Mouse (Mus musculus) c-Kit-positive CD71-negative TER-119-negative erythroid progenitor cells, embryonic 14.5 days (primary cell): ENCODE measurements at regions not wholly inside any gene's neighbourhood (a gene's known extent, or its start where the extent isn't known, plus 50 kb on each side); places are given as distances from the start of the nearest gene placed in this dataset.

Source experiments
- DNase-seq: peaks from one replicate; pipeline ENCODE4 v3.0.0-alpha.2; 2013; ENCODE audit warnings: low read depth

DNA sequence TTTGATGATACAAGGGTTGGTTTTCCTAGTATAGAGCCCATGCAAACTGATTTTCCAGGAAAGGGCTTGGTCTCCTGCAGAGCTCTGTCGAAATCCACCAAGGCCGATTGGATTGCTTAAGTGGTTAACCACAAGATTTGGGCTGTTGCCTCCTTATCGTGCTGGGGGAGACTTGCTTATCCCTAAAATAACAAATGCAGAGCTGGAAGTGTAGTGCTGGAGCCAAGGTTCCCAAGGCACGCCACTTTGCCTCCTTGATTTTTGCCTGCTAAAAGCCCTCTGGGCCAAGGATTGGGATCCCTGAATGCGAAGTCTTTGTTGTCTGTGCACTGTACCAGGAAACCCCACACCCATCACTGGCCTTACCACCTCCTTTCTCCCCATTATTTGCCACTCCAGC, 52.8 kb upstream of the Tmem178 start:
- DNase-seq = no peak

DNA sequence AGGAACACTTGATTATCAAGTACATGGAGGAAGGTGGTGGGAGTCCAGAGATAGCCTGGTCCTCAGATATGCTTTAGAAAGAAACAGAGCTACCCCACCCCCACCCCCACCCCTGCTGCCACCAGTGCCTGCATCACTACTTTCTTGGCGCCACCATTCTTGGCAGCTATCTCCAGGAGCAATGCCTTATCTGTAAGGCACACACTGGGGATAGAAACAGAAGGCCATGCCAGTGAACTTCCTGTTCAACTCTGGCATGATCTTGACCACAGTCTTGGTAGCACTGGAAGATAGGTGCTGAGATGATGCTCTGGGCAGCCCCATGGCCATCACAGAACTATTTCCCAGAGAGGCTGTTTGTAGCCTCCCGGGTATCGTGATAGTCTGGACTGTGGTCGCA, 55.3 kb upstream of the Tmem178 start:
- DNase-seq = no peak

- no peak for DNase-seq
Observed at GRCm38 (mm10) chr17:80887749-80888119, 56.7 kb upstream of the Tmem178 start.

DNA sequence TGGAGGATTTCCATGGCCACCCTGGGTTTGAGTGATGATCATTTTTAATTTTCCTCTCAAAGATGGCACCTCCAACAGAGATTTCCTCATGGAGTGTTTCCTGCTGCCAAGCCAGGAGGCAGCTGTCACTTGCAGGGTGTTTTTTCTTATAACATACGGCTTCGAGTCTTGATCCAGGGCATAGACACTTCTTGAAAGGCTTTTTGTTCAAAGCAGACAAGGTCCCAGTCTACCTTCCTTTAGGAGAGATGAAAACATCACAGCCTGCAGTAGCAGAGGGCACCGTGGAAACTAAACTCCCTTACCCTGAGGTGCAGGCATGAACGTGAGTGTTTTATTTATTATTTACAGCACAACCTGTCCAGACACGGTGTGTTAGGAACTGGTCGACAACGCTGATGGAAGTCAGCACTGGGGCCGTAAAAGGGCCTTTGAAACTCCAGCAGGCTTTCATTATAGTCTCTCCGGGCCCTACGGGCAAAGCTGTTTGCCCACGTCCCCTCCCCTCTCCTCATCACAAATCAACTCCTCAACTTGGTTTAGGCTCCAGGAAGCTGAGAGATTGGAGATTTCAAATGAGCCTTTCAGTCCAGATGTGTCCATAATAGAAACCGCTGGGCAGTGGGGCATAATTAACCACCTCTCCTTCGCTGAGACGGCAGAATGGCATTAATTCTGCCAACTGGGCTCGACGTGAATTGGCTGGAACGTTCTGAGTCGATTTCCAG, 57.2 kb upstream of the Tmem178 start:
- DNase-seq = no peak

- DNase-seq = no peak
Observed at GRCm38 (mm10) chr17:80886211-80886701, 58.2 kb upstream of the Tmem178 start.

DNA sequence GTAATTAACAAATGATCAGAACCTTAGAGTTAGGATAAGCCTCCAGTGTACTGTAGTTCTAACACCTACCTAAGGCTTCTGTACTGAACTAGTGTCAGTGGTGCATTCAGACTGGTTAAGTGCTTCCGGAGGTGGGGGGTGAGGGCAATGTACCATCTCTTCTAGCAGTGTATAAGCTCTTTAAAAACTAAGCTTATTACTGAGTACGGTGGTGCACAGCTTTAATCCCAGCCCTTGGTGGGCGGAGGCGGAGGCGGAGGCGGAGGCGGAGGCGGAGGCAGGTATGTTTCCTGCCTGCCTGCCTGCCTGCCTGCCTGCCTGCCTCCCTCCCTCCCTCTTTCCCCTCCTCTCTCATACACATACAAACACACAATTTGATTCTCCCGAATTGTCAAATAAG, 58.7 kb upstream of the Tmem178 start:
- DNase-seq = no peak

- no peak for DNase-seq
Observed at GRCm38 (mm10) chr17:80884886-80885285, 59.5 kb upstream of the Tmem178 start.

GRCm38 (mm10) chr17:80882476-80882875, 62.0 kb upstream of the Tmem178 start:
- DNase-seq = no peak

DNA sequence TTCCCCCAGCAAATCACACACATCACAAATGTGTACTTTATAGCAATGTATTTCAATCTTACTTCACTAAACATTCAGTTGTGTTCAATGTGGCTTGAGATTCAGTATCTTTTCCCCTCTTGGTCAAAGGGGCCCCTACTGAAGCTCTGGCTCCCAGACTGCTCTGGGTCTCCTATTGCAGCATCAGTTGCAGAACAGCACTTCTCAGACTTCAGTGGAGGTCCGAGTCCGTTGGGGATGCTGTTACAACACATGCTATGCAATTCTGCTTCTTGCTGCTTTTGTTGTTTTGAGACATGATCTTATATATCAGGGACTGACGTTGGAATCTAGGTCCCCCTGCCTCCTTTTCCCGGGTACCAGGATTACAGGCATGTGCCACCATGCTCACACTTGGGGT, 64.1 kb upstream of the Tmem178 start:
- DNase-seq = no peak

DNA sequence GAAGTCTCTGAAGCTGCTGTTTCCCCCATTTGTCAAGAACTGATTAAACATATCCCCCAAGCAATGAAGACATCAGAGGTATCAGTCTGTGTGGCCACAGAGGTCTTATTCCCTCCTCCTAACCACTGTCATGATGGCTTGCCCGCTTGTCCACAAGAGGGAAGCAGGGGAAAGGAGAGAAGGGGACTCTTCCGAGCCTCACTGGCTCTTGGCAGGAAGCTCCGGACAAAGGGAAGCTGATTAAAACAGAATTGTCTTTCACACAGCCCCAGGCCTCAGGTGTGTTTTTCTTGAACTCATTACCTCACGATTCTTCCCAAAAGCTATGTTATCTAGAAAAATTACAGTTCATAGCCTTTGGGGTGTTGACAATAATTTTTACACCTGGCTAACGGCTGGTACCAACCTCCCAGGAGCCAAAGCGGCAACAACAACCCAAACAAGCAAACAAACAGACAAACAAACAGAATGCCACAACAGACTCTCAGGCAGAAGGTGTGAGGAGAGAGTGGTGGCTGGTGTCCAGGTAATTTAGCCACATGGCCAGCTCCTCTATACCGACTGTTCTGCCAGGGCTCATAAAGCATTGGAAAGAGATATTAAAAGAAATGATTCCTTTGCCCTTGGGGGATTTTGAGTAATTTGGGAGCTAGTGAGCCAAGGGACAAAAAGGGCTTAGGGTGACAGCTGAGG, 68.9 kb upstream of the Tmem178 start:
- no peak for DNase-seq

DNA sequence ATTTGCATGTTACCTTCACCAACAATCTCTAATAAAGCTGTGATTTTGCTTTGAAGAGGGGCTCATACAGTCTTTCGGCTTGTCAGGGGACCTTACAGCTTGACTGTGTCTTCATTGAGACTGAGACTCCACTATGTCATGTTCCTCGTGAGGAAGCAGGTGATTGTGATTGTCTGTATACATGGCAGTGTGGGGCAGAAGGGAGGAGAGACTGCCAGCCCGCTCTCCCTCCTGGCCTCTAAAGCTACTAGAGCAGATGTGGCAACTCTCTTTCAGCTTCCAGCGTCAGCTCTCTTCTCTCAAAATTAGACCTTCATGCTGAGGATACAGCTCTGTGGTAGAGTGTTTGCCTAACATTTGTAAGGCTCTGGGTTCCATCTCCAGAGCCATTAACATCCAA, 73.5 kb upstream of the Tmem178 start:
- DNase-seq = no peak

DNA sequence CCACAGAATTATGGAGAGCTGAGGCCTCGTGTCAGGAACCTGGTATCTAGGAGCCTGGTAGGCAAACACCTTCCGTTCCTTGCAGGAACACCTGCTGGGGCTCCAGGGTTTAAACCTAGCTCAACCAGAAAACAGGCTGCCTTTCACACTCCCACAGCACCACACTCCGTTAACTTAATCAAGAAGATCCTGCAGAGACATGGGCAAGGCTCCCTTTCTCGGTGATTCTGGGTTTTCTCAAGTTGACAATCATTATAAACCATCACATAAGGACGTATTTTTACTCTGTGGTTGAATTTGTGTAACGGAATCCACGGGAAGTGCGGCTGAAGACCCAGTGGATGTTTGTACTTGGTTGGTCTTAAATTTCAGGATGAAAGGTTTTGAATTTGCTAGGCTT, 82.1 kb upstream of the Tmem178 start:
- DNase-seq = no peak

DNA sequence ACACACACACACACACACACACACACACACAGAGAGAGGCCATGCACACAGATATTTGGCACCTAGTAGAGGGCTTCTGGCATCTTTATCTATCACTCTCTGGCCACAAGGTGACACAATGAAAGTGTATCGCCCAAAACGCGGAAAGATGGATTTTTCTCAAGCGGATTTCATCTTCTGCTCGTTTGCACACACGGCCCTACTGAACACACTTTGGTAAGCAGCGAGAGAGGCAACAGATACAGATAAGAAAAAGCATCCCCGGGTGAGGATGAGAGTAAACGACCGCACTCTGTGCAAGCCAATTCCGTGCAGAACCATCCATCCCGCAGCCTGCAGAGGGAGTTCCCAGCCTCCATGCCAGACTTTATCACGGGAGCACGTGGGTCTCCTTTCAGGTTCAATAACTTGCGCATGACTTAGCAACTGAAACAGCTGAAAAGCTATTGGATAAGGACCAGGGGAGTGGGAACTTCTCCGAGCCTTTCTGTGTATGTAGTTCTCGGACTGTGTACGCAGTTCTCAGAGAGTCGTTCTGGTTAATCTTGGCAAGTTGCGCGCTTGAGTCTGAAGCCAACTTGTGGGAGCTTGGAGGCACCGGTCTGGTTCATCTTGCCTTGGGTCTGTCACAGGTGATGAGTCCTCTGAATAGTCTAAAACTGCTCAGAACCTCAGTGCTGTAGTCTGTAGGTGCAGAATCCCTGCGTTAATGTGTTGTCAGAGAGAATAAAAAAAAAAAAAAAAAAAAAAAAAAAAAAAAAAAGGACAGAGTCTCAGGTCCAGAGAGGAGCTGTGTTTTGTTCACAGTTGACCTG, 97.2 kb upstream of the Tmem178 start:
- DNase-seq = no peak

DNA sequence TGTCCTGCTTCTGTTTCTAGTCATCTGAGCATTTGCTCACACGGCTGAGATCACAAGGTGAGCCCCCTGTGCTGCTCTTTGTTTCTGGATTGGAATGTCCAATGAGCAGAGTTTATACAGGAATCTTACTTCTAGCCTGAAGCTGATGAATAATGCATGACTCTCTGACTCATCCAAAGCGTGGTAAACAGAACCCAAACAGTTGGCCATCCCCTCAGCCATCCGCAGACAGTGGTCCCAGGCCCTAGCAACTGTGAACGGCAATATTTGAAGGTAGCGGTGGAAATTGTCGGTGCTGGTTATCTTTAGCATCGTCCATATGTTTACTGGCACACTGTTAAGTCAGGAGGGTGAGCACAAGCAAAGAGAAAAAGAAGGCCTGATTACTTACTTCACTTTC, 99.1 kb upstream of the Tmem178 start:
- no peak for DNase-seq

DNA sequence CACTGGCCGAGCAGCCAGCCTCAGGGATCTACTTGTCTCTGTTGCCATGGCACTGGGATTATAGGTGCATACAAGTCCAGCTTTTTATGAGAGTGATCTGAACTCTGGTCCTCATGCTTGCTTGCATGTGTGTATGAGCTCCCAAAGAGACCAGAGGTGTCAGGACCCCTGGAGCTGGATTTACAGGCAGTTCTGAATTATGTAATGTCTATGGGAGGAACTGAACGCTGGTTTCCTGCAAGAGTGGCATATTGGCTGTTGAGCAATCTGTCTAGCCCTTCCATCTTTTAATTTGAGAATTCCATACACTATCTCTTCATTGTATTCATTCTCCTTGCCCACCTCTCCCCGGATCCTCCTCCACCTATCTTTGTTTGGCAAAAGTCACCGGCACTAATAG, 102.5 kb upstream of the Tmem178 start:
- DNase-seq = no peak

DNA sequence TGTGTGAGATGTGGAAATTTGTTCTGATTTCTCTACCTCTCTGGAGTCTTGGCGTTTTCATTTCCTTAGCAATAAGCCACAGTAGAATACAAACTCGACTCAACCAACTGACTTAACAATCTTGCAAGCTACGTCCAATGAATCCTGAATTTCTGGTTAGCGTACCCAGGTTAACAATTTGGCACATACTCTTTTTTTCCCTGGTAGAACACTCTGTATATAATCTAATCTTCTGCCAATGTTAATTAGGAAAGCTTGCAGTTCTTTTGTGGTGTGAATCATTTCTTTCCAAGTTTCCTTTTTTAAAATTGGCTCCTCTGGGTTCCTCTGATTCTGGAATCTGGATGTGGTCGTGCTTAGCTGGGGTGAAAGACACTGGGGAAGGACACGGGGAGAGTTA, 103.5 kb upstream of the Tmem178 start:
- no peak for DNase-seq

DNA sequence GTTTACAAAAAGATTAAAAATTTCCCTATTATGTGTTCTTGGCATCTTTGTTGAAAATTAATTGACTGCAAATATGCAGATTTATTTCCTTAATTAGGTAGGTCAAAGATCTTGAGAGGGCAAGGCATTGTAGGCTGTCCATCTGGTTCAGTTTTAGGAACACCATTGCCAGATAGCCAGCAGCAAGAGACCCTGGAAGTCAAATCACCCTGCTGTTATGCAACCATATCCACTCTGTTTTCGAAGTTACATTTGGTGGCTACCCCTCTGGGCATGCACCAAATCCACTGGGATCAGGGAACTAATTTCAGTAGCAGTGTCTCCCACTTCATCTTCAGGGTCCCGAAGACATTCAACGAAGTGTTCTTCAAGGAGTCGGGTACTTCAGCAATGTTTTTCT, 104.0 kb upstream of the Tmem178 start:
- no peak for DNase-seq

GRCm38 (mm10) chr17:80834701-80835100, 106.4 kb upstream of the Map4k3 start:
- DNase-seq = no peak

DNA sequence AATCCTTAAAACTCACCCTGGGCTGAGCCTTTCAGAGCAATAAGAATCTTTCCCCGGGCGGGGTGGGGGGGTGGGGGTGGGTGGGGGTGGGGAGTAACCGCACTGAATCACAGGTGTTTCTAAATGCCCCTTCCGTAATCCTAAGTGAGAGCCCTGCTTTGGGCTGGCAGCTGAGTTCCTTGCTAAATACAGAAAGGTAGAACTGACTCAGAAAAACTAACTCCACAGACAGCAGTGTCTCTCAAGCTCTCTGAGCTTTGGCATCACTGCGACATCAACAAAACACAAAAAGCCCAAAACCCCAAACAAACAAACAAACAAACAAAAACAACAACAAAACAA, 105.9 kb upstream of the Map4k3 start:
- no peak for DNase-seq

- no peak for DNase-seq
Observed at GRCm38 (mm10) chr17:80833355-80834175, 105.3 kb upstream of the Map4k3 start.

DNA sequence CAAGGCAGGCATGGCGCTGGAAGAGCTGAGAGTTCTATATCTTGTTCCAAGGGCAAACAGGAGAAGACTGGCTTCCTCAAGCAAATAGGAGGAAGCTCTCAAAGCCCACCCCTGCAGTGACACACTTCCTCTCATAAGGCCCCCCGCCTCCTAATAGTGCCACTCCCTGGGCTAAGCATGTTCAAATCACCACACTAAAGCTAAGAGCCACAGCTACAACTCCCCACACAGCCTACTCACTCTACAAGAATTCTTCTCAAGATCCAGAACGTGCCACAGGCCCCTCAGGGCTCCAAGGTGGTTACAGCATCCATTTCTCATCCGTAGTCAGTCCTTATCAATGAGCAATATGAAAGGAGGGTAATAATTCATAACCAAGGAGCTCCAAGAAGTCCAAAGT, 103.4 kb upstream of the Map4k3 start:
- no peak for DNase-seq

DNA sequence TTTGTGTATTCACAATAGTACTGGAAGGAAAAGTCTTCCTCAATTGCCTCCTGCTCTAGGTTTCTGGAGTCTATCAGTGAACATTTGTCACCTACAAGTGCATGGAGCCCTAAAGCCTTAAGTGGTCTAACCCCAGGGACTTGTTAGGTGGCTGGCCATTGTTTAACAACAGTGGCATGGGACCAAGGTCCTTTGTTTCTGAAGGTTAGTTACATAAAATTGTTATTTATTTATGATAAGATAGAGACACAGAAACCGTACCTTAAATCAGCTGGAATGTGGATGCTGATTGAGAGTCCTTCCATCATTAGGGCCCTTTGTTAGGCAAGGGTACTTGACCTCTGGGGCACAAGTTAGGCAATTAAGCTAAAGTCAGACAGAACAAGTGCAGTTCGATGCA, 99.6 kb upstream of the Map4k3 start:
- DNase-seq = no peak
